Mouse (Mus musculus): Measurements from ENCODE around the gene Pcmtd2. TPM values are rescaled to one million over a fixed set of nuclear protein-coding genes. Genes with fewer than 3 reads are reported as not detected.
A peak's percentile ranks its signal among the peaks of the same experiment; 100 is the strongest.
"Not testable (repeated sequence)": the region's sequence is repeated elsewhere in the genome, so short reads cannot be mapped to it uniquely, and the experiment has no call there.

Pcmtd2 gene
- 4.5 and 7.6 TPM in 2 replicates for polyA plus RNA-seq (2012; rRNA removed)

DNA sequence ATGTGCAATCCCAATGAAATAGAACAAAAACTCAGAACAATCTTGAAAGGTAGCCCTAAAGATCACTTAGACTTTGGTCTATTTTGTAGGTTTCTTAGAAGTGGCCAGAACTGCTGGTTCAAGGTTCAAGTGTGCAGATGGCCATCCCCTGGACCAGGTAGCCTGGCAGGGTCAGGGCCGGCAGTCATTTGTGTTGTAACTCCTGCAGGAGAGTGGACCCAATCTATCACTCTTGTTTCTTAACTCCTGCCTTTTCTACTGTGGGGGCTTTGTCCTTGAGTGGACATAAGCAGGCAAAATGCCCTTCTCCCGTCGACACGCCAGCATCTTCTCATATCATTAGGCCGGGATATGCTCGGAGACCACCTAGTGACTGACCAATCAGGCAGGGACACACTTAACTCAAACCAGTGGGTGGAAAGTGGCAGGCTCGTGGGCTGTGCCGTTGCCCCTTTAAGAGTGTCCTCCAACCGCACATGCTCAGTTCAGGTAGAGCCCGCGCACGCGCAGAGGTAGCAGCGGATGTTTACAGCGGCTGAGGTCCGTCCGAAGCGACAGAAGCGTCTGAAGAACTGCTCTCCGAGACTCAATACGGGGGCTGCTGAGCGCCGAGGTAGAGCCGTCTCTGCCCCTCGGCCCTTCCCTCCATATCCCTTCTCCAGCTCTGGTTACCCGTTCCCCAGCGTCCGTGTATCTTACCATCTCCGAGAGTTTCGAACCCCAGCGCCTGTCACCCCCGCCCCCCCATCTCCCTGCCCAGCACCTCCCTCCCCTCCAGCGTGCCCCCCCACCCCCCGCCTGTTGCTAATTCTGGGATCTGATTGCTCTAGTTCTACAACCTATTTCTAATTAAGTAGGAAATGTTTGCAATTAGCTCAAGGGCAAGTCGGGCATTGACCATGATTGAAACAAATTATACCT lies at the start of gene Pcmtd2:
TSS of gene Pcmtd2 (plus strand) at position 483 of the 921 bp plus-strand sequence.
- Histone ChIP-seq H3K4me3 (ENCODE audit: low read depth, low read length) (peak within 1 kb of the TSS; percentile 84), H3K4me1 (ENCODE audit: control insufficient read depth, insufficient read depth, insufficient read length, low read length) (peaks cover 7% of the 10 kb centered on the region; the same call in 1 of the 2 replicates), H3K27ac (ENCODE audit: insufficient read depth, low read depth, low read length) (peak within 1 kb of the TSS; percentile 40), H3K27me3 (ENCODE audit: control insufficient read depth, insufficient read depth, low read length) (no peaks in the 10 kb centered on the region), H3K36me3 (ENCODE audit: control insufficient read depth, insufficient read depth, low read length) (peaks cover 3% of the 10 kb centered on the region; the same call in 1 of the 2 replicates)
- WGBS = under 1% methylated on average over 35 of the region's 35 CpGs
- TF ChIP-seq CTCF (IDR thresholded peaks at IDR 0.05; ENCODE audit: extremely low read depth, insufficient read length, insufficient replicate concordance, low read depth, low read length) (no peak), POLR2A (IDR thresholded peaks at IDR 0.05; ENCODE audit: low read depth, low read length) (peak; percentile 86; the same call in 1 of the 2 replicates)

DNA sequence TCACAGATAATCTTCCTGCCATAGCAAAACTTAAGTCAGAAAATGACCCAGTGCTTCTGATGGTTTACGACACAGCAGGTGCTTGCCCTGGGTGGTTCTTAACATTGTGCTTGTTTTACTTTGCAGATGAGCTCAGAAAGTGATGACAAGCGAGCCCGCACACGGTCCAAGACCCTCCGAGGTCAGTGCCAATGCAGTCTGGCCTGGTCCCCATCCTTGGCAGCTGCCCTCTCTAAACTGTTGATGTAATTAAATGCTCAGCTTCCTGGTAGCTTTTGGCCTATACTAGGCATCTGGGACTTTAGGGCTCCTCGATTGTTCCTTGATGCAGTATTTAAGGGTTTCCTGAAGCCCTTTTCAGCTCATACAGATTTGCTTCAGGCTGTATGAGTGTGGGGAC lies 48.3 kb upstream of the Pcmtd2 start:
- whole genome bisulfite sequencing = 76% methylated on average over 6 of the region's 6 CpGs
- no peak overlapping the region for H3K4me3 ChIP-seq (ENCODE audit: low read depth, low read length)
- TF ChIP-seq CTCF (IDR thresholded peaks at IDR 0.05; ENCODE audit: extremely low read depth, insufficient read length, insufficient replicate concordance, low read depth, low read length) (no peak), POLR2A (IDR thresholded peaks at IDR 0.05; ENCODE audit: low read depth, low read length) (no peak)

DNA sequence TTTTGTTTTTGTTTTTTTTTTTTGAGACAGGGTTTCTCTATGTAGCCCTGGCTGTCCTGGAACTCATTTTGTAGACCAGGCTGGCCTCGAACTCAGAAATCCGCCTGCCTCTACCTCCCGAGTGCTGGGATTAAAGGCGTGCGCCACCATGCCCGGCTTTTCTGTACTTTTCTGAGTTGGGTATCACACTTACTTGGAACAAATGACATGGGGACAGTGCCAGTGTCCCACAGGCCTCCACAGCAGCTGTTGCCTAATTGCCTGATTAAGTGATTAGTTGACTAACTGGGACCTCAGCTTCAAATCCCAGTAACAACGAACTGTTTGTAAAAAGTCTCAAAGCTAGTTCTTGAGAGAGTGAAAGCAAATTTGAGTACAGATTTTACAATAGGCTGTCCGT lies 44.5 kb upstream of the Pcmtd2 start:
- WGBS = 74% methylated on average over 8 of the region's 8 CpGs
- not testable (repeated sequence) for H3K36me3 ChIP-seq (ENCODE audit: control insufficient read depth, insufficient read depth, low read length)

More for the DNA sequence above, 48.3 kb upstream of the Pcmtd2 start:
- Histone ChIP-seq H3K27ac (ENCODE audit: insufficient read depth, low read depth, low read length) (no peak overlapping the region), H3K4me1 (ENCODE audit: control insufficient read depth, insufficient read depth, insufficient read length, low read length) (no peaks in the 10 kb centered on the region), H3K36me3 (ENCODE audit: control insufficient read depth, insufficient read depth, low read length) (no peaks in the 10 kb centered on the region), H3K27me3 (ENCODE audit: control insufficient read depth, insufficient read depth, low read length) (no peaks in the 10 kb centered on the region)

GRCm38 (mm10) chr2:181795641-181796130 lies 42.0 kb upstream of the Pcmtd2 start:
- 72% methylated on average over 3 of the region's 3 CpGs for WGBS
- Histone ChIP-seq H3K4me3 (ENCODE audit: low read depth, low read length) (no peak overlapping the region), H3K27me3 (ENCODE audit: control insufficient read depth, insufficient read depth, low read length) (no peaks in the 10 kb centered on the region), H3K4me1 (ENCODE audit: control insufficient read depth, insufficient read depth, insufficient read length, low read length) (no peaks in the 10 kb centered on the region), H3K36me3 (ENCODE audit: control insufficient read depth, insufficient read depth, low read length) (no peaks in the 10 kb centered on the region), H3K27ac (ENCODE audit: insufficient read depth, low read depth, low read length) (no peak overlapping the region)
- TF ChIP-seq POLR2A (IDR thresholded peaks at IDR 0.05; ENCODE audit: low read depth, low read length) = no peak
- TF ChIP-seq CTCF (IDR thresholded peaks at IDR 0.05; ENCODE audit: extremely low read depth, insufficient read length, insufficient replicate concordance, low read depth, low read length) = no peak

More for the DNA sequence above, 44.5 kb upstream of the Pcmtd2 start:
- not testable (repeated sequence) for H3K4me3 ChIP-seq (ENCODE audit: low read depth, low read length); H3K27ac ChIP-seq (ENCODE audit: insufficient read depth, low read depth, low read length); H3K27me3 ChIP-seq (ENCODE audit: control insufficient read depth, insufficient read depth, low read length); H3K4me1 ChIP-seq (ENCODE audit: control insufficient read depth, insufficient read depth, insufficient read length, low read length)

DNA sequence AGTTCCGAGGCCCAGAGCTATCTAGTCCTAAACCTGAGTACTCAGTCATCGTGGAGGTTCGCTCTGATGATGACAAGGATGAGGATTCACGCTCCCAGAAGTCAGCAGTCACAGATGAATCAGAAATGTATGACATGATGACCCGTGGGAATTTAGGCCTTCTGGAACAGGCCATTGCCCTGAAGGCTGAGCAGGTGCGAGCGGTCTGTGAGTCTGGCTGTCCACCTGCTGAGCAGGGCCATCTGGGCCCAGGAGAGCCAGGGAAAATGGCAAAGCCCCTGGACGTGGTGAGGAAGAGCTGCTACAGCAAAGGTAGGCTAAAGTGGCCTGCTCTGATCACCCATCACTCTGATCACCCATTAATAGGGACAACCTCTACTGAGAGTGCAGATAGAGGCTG lies 40.0 kb upstream of the Pcmtd2 start:
- Histone ChIP-seq H3K27me3 (ENCODE audit: control insufficient read depth, insufficient read depth, low read length) (no peaks in the 10 kb centered on the region), H3K27ac (ENCODE audit: insufficient read depth, low read depth, low read length) (no peak overlapping the region), H3K4me3 (ENCODE audit: low read depth, low read length) (no peak overlapping the region), H3K36me3 (ENCODE audit: control insufficient read depth, insufficient read depth, low read length) (no peaks in the 10 kb centered on the region), H3K4me1 (ENCODE audit: control insufficient read depth, insufficient read depth, insufficient read length, low read length) (no peaks in the 10 kb centered on the region)
- WGBS = 68% methylated on average over 8 of the region's 8 CpGs
- TF ChIP-seq POLR2A (IDR thresholded peaks at IDR 0.05; ENCODE audit: low read depth, low read length) (no peak), CTCF (IDR thresholded peaks at IDR 0.05; ENCODE audit: extremely low read depth, insufficient read length, insufficient replicate concordance, low read depth, low read length) (no peak)

DNA sequence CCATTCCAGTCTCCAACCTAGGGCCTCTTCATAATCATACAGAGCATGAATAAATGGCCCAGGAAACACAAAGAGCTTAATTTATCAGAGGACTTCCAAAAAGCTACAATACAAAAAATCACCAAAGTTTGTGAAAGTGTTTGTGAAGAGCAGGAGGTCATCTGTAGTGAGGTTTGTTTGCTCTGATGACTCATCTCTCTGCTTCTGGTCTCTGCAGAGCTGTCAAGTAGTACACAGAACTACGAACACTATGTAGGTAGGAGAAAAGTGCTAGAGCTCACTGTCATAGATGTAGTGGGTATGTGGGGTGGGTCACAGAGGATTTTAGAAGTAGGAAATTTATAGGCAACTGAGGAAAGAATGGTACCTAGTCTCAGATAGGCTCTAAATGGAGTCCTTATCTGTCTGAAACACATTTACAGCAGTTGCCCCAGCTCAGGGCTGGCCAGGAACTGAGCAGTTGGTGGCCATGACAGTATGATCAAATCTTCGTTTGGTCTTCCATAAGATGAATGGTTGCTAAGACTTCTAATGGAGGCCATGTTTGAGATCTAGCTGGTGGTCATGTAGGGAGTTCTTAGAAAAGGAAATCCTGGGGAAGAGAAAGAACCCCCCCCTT lies 8.5 kb upstream of the Pcmtd2 start:
- Histone ChIP-seq H3K27me3 (ENCODE audit: control insufficient read depth, insufficient read depth, low read length) (0 out of 2 replicates have a peak, but pooled peaks cover 2% of the 10 kb centered on the region), H3K4me3 (ENCODE audit: low read depth, low read length) (no peak overlapping the region), H3K36me3 (ENCODE audit: control insufficient read depth, insufficient read depth, low read length) (no peaks in the 10 kb centered on the region), H3K4me1 (ENCODE audit: control insufficient read depth, insufficient read depth, insufficient read length, low read length) (no peaks in the 10 kb centered on the region), H3K27ac (ENCODE audit: insufficient read depth, low read depth, low read length) (no peak overlapping the region)
- TF ChIP-seq CTCF (IDR thresholded peaks at IDR 0.05; ENCODE audit: extremely low read depth, insufficient read length, insufficient replicate concordance, low read depth, low read length) = no peak
- 58% methylated on average over 2 of the region's 2 CpGs for WGBS

DNA sequence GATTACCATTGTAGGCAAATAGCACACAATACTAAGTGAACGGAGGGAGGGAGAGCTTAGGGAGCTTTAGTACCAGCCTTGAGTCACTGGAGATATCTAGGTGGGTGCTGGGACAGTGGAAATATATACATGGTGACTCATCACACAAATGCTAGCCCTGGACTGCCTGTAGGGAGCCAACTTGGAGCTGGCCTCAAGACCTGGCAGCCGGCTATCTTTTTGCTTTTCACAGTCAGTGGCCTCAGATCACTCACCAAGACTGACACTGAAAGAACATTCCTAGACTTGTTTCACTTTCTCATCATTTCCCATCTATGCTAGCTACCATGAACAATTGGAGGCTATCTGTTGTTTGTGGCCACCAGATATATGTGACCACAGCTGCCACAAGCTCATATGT lies 4.9 kb upstream of the Pcmtd2 start:
- no peak for TF ChIP-seq CTCF (IDR thresholded peaks at IDR 0.05; ENCODE audit: extremely low read depth, insufficient read length, insufficient replicate concordance, low read depth, low read length)
- TF ChIP-seq POLR2A (IDR thresholded peaks at IDR 0.05; ENCODE audit: low read depth, low read length) = no peak
- H3K36me3 ChIP-seq (ENCODE audit: control insufficient read depth, insufficient read depth, low read length) = no peaks in the 10 kb centered on the region
- H3K4me3 ChIP-seq (ENCODE audit: low read depth, low read length) = no peak overlapping the region
- H3K4me1 ChIP-seq (ENCODE audit: control insufficient read depth, insufficient read depth, insufficient read length, low read length) = peaks cover 3% of the 10 kb centered on the region; the same call in 1 of the 2 replicates
- H3K27me3 ChIP-seq (ENCODE audit: control insufficient read depth, insufficient read depth, low read length) = 0 out of 2 replicates have a peak, but pooled peaks cover 2% of the 10 kb centered on the region
- WGBS = 74% methylated on average over 2 of the region's 2 CpGs
- no peak overlapping the region for H3K27ac ChIP-seq (ENCODE audit: insufficient read depth, low read depth, low read length)

Data from small intestine, adult 2 months (tissue).